Mouse (Mus musculus) kidney, postnatal 36 days (tissue): ENCODE measurements at regions not wholly inside any gene's neighbourhood (a gene's known extent, or its start where the extent isn't known, plus 50 kb on each side); places are given as distances from the start of the nearest gene placed in this dataset.
A peak's percentile ranks its signal among the peaks of the same experiment; 100 is the strongest.

Experiments
- DNase-seq, 2 experiments: peaks; one replicate each; pipeline ENCODE4 v3.0.0; 2021 to 2022; ENCODE audit warnings: mixed read lengths in 2 of 2

GRCm38 (mm10) chr1:35600847-35601246 is 467.4 kb upstream of the Hs6st1 start:
- DNase-seq, result no peak

GRCm38 (mm10) chr1:35615131-35615530 is 453.1 kb upstream of the Hs6st1 start:
- no peak for DNase-seq

GRCm38 (mm10) chr1:35619476-35619875 is 448.7 kb upstream of the Hs6st1 start:
- DNase-seq, result no peak

GRCm38 (mm10) chr1:35642595-35642994 is 425.6 kb upstream of the Hs6st1 start:
- no peak for DNase-seq

- no peak for DNase-seq
These were observed 414.9 kb upstream of the Hs6st1 start for GRCm38 (mm10) chr1:35653119-35653956.

- no peak for DNase-seq
These were observed 405.2 kb upstream of the Hs6st1 start for GRCm38 (mm10) chr1:35663006-35663405.

- DNase-seq, result no peak
These were observed 394.7 kb upstream of the Hs6st1 start for GRCm38 (mm10) chr1:35673524-35673923.

GRCm38 (mm10) chr1:35673992-35674391 is 394.2 kb upstream of the Hs6st1 start:
- DNase-seq, result no peak

- DNase-seq, result no peak
These were observed 385.7 kb upstream of the Hs6st1 start for GRCm38 (mm10) chr1:35682511-35682949.

- DNase-seq, result peak; percentile 20 to 51
These were observed 382.5 kb upstream of the Hs6st1 start for GRCm38 (mm10) chr1:35685651-35686050.

GRCm38 (mm10) chr1:35694349-35694748 is 373.9 kb upstream of the Hs6st1 start:
- no peak for DNase-seq

- DNase-seq, result no peak
These were observed 373.2 kb upstream of the Hs6st1 start for GRCm38 (mm10) chr1:35694775-35695591.

GRCm38 (mm10) chr1:35697218-35697617 is 371.0 kb upstream of the Hs6st1 start:
- no peak for DNase-seq

GRCm38 (mm10) chr1:35697834-35698500 is 370.2 kb upstream of the Hs6st1 start:
- no peak for DNase-seq

- DNase-seq, result no peak
These were observed 365.6 kb upstream of the Hs6st1 start for GRCm38 (mm10) chr1:35702585-35702984.

GRCm38 (mm10) chr1:35706336-35706735 is 361.9 kb upstream of the Hs6st1 start:
- DNase-seq, result no peak

- no peak for DNase-seq
These were observed 359.9 kb upstream of the Hs6st1 start for GRCm38 (mm10) chr1:35708176-35708788.

GRCm38 (mm10) chr1:35709214-35709613 is 359.0 kb upstream of the Hs6st1 start:
- DNase-seq, result no peak

- DNase-seq, result no peak
These were observed 354.2 kb upstream of the Hs6st1 start for GRCm38 (mm10) chr1:35713961-35714360.

- no peak for DNase-seq
These were observed 352.3 kb upstream of the Hs6st1 start for GRCm38 (mm10) chr1:35715931-35716330.

GRCm38 (mm10) chr1:35717166-35717565 is 351.0 kb upstream of the Hs6st1 start:
- no peak for DNase-seq

- DNase-seq, result peak in 1 of 2 experiments; percentile 32
These were observed 350.5 kb upstream of the Hs6st1 start for GRCm38 (mm10) chr1:35717659-35718058.

GRCm38 (mm10) chr1:35720063-35720462 is 348.1 kb upstream of the Hs6st1 start:
- DNase-seq, result no peak
